Mouse (Mus musculus): ENCODE measurements at regions not wholly inside any gene's neighbourhood (a gene's known extent, or its start where the extent isn't known, plus 50 kb on each side); places are given as distances from the start of the nearest gene placed in this dataset.
A peak's percentile ranks its signal among the peaks of the same experiment; 100 is the strongest.

GRCm38 (mm10) chr9:63849564-63850315 lies 91.9 kb upstream of the Smad3 start:
- TF ChIP-seq CTCF (IDR thresholded peaks at IDR 0.05; ENCODE audit: borderline replicate concordance, insufficient read depth, low read length) = peak; percentile 7; the same call in 1 of the 2 replicates
- no peak for TF ChIP-seq POLR2A (IDR thresholded peaks at IDR 0.05; ENCODE audit: low read depth, low read length)

Data from embryonic fibroblast, embryonic 13.5 days (primary cell).